Mouse (Mus musculus) embryo, embryonic 11.5 days (tissue): ENCODE data around the gene Rnf220.

Experiments used
- DNase-seq: peaks from one replicate; pipeline ENCODE4 v3.0.0-alpha.2; 2012; ENCODE audit warnings: low read depth, low spot score

Rnf220 gene

GRCm38 (mm10) chr4:117379803-117380557, 116.9 kb downstream of the Rnf220 start:
- DNase-seq: no peak

GRCm38 (mm10) chr4:117374078-117374540, 122.7 kb downstream of the Rnf220 start:
- DNase-seq: no peak

- DNase-seq: peak; percentile 61
Measured at GRCm38 (mm10) chr4:117373324-117374077, 123.4 kb downstream of the Rnf220 start.

- no peak for DNase-seq
Measured at GRCm38 (mm10) chr4:117371896-117372295, 125.0 kb downstream of the Rnf220 start.

GRCm38 (mm10) chr4:117370354-117370753, 126.5 kb downstream of the Rnf220 start:
- DNase-seq: no peak

GRCm38 (mm10) chr4:117369571-117369970, 127.3 kb downstream of the Rnf220 start:
- no peak for DNase-seq

- no peak for DNase-seq
Measured at GRCm38 (mm10) chr4:117367365-117367764, 129.5 kb downstream of the Rnf220 start.

- DNase-seq: no peak
Measured at GRCm38 (mm10) chr4:117362085-117362484, 134.8 kb downstream of the Rnf220 start.

GRCm38 (mm10) chr4:117361558-117361873, 135.3 kb downstream of the Rnf220 start:
- DNase-seq: no peak

GRCm38 (mm10) chr4:117360713-117361557, 135.9 kb downstream of the Rnf220 start:
- DNase-seq: no peak

GRCm38 (mm10) chr4:117359803-117360382, 137.0 kb downstream of the Rnf220 start:
- no peak for DNase-seq

- no peak for DNase-seq
Measured at GRCm38 (mm10) chr4:117357917-117358316, 138.9 kb downstream of the Rnf220 start.

- no peak for DNase-seq
Measured at GRCm38 (mm10) chr4:117357104-117357503, 139.7 kb downstream of the Rnf220 start.

GRCm38 (mm10) chr4:117356223-117356622, 140.6 kb downstream of the Rnf220 start:
- DNase-seq: no peak

GRCm38 (mm10) chr4:117354651-117355050, 142.2 kb downstream of the Rnf220 start:
- no peak for DNase-seq

- no peak for DNase-seq
Measured at GRCm38 (mm10) chr4:117352957-117353356, 143.9 kb downstream of the Rnf220 start.

GRCm38 (mm10) chr4:117352071-117352470, 144.8 kb downstream of the Rnf220 start:
- no peak for DNase-seq

- no peak for DNase-seq
Measured at GRCm38 (mm10) chr4:117350139-117350693, 146.6 kb downstream of the Rnf220 start.

GRCm38 (mm10) chr4:117349327-117349726, 147.5 kb downstream of the Rnf220 start:
- no peak for DNase-seq

- no peak for DNase-seq
Measured at GRCm38 (mm10) chr4:117346025-117346424, 150.8 kb downstream of the Rnf220 start.

GRCm38 (mm10) chr4:117343385-117343784, 153.5 kb downstream of the Rnf220 start:
- DNase-seq: no peak
